8 mouse cellular contexts compared by ENCODE assay signal in genomic region chr1:89455421-89456091, GRCm38 (mm10). TPM values are rescaled to one million over a fixed set of nuclear protein-coding genes. Genes with fewer than 3 reads are reported as not detected.
DNase-seq lines count a peak whose midpoint lies in the region; ATAC-seq and TF ChIP-seq lines count a peak whose summit lies in the region.

No protein-coding gene starts in this region.

- POLR2A ChIA-PET in Patski (lab: Charles Lee) = interaction anchor here (0.7 to 1.3 kb wide), 5 partner anchors 11 to 908 kb away, joined by 3 to 6 read pairs (median 4); no protein-coding TSS in a partner anchor

- peak; percentile 36 for DNase-seq in 416B (ENCODE audit: low read depth)
- no peak for DNase-seq in Patski (ENCODE audit: low read depth, low spot score)
- peak; percentile 69 for DNase-seq in embryo, embryonic 11 days
- DNase-seq in heart, adult 9 months (ENCODE audit: low spot score in 2 of 2) = peak; percentile 16 to 27
- DNase-seq in kidney, postnatal 25 days = peak; percentile 59 to 77
- peak; percentile 46 to 48 for DNase-seq in lung, adult 18-20 months
- DNase-seq in retina, postnatal 1 day = peak; percentile 71
- no peak for DNase-seq in thymus, postnatal 36 days

- no peaks in the 10 kb centered on the region for H3K27me3 ChIP-seq in Patski

- CTCF ChIA-PET in Patski (lab: Charles Lee) = interaction anchor here (1.0 kb wide), 1 partner anchor 52 kb away, joined by 4 read pairs; no protein-coding TSS in a partner anchor

- ATAC-seq in Patski = peak; percentile 9

- no peak for TF ChIP-seq CTCF in Patski (IDR thresholded peaks at IDR 0.05)

- in situ Hi-C loops in Patski (cut with MboI; ENCODE audit: low pct_unique_long_range_greater_than_20kb) = loop anchor here (5.0 kb wide), 1 partner anchor 67 kb away; no protein-coding TSS in a partner anchor

RNA-seq across cellular contexts. Expression of gene Agap1, which starts 0.9 kb away (rescaled TPM):
- 32.3 TPM for polyA plus RNA-seq in Patski (2021)

Comparison
In these comparisons a context has a peak if more than half of its experiments do, and no peak if none do; other contexts are left out.
1. DNase-seq: peak in 416B (single experiment), embryo, embryonic 11 days (single experiment), heart, adult 9 months (2 of 2), kidney, postnatal 25 days (2 of 2), lung, adult 18-20 months (2 of 2) and retina, postnatal 1 day (single experiment); none in Patski (single experiment) and thymus, postnatal 36 days (0 of 2).